Mouse (Mus musculus): Measurements from ENCODE around the gene Hmgn1. TPM values are rescaled to one million over a fixed set of nuclear protein-coding genes. Genes with fewer than 3 reads are reported as not detected.

Gene Hmgn1
- total and polyA plus RNA-seq, 3 experiments: 243 to 745 (median 394) TPM

DNA sequence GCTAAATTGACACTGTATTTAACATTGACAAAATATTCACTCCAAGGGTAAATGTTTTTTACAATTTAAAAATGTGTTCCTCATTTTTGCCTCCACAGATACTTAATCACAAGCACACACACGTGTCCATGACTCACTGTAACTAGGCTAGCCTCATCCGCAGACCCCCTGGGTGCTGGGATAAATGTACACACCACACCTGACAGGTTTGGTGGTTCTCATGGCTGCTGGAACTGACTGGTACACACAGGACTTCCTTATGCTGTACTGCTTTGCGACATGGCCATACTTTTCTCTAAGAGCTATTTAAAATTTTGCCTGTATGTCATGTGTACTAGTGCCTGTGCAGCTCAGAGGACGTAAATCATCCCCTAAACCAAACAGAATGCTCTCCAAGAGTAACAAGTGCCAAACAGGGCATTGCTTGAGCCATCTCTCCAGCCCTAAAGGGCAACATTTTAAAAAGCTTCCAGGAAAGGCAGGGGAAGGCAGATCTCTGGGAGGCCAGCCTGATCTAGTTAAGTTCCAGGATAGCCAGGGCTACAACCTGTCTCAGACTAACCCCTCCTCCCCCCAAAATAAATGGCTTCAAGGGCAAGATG is 7.4 kb downstream of the Hmgn1 start:
- in situ Hi-C loops (cut with MboI; ENCODE audit: low pct_ligation_motif_present, low pct_unique_long_range_greater_than_20kb, low sequenced_read_pairs): no loop called here
- TF ChIP-seq BHLHE40 (IDR thresholded peaks at IDR 0.05; ENCODE audit: low read depth, low read length): no peak
- TF ChIP-seq ZKSCAN1 (IDR thresholded peaks at IDR 0.05; ENCODE audit: borderline replicate concordance, low read depth, low read length): no peak
- TF ChIP-seq MAX (IDR thresholded peaks at IDR 0.05; ENCODE audit: low read length): no peak
- TF ChIP-seq MAFK (IDR thresholded peaks at IDR 0.05; ENCODE audit: insufficient replicate concordance, low read length): no peak
- no peak for TF ChIP-seq USF1 (IDR thresholded peaks at IDR 0.05; ENCODE audit: low read depth, low read length)
- TF ChIP-seq CHD1 (IDR thresholded peaks at IDR 0.05; ENCODE audit: low read depth, low read length): no peak
- no peak for TF ChIP-seq MEF2A (IDR thresholded peaks at IDR 0.05; ENCODE audit: borderline replicate concordance, low read depth, low read length)
- no peak for TF ChIP-seq NRF1 (IDR thresholded peaks at IDR 0.05; ENCODE audit: low read depth, low read length)
- no peak for TF ChIP-seq NELFE (IDR thresholded peaks at IDR 0.05; ENCODE audit: low read depth, low read length)
- TF ChIP-seq UBTF (IDR thresholded peaks at IDR 0.05; ENCODE audit: low read depth, low read length): no peak
- no peak for TF ChIP-seq CTCF (conservative IDR thresholded peaks at IDR 0.05 in 1 of 2, IDR thresholded peaks at IDR 0.05 in 1 of 2; ENCODE audit: low read depth in 2 of 2, low read length in 2 of 2)
- TF ChIP-seq GABPA (IDR thresholded peaks at IDR 0.05; ENCODE audit: insufficient replicate concordance, low read depth, low read length): no peak
- Histone ChIP-seq H3K27ac (ENCODE audit: insufficient read depth, low read depth) (no peak overlapping the region), H3K9me3 (replicated peaks; ENCODE audit: low read length) (no peaks in the 10 kb centered on the region), H3K36me3 (replicated peaks in 1 of 2; ENCODE audit: control insufficient read depth in 1 of 2, insufficient read depth in 1 of 2, low read length in 1 of 2) (peaks cover 32 to 42% of the 10 kb centered on the region in 2 experiments), H3K4me2 (ENCODE audit: insufficient read depth, low read depth, poor library complexity, severe bottlenecking) (no peak overlapping the region), H3K27me3 (replicated peaks) (no peaks in the 10 kb centered on the region), H3K4me3 (replicated peaks in 1 of 3; ENCODE audit: low read depth in 2 of 3, low read length in 2 of 3, poor library complexity in 1 of 3) (no peak overlapping the region), H3K79me2 (replicated peaks; ENCODE audit: control insufficient read depth, extremely low read depth, insufficient read depth, poor library complexity, severe bottlenecking) (no peaks in the 10 kb centered on the region; the same call in 1 of the 2 replicates), H3K4me1 (ENCODE audit: control insufficient read depth in 1 of 2, insufficient read depth in 2 of 2) (peaks cover 0 to 13% of the 10 kb centered on the region in 2 experiments; a peak in 2 of 4 replicates), H3K9ac (ENCODE audit: insufficient read depth, low read depth) (no peak overlapping the region)
- no peak for DNase-seq (ENCODE audit: extremely low read depth)
- dilution Hi-C loops (cut with MboI; ENCODE audit: extremely low pct_ligation_motif_present, extremely low pct_unique_long_range_greater_than_20kb, low sequenced_read_pairs): no loop called here

DNA sequence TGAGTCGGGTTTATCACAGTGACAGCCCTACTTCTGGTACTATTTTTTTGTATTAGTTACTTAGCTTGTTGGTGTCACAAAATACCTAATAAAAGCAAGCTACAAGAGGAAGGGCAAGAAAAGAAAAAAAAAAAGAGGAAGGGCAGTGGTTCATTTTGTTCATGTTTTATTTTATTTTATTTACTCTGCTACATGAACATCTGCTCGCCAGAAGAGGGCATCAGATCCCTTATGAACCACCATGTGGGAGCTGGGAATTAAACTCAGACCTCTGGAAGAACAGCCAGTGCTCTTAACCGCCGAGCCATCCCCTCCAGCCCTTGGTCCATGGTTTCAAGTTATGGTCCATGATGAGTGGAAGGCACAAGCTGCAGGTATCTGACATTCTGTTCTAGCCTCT is 12.8 kb downstream of the Hmgn1 start:
- Histone ChIP-seq H3K9me3 (replicated peaks; ENCODE audit: low read length) (no peaks in the 10 kb centered on the region), H3K27me3 (replicated peaks) (no peaks in the 10 kb centered on the region), H3K9ac (ENCODE audit: insufficient read depth, low read depth) (no peak overlapping the region), H3K4me2 (ENCODE audit: insufficient read depth, low read depth, poor library complexity, severe bottlenecking) (no peak overlapping the region), H3K4me3 (replicated peaks in 1 of 3; ENCODE audit: low read depth in 2 of 3, low read length in 2 of 3, poor library complexity in 1 of 3) (no peak overlapping the region), H3K79me2 (replicated peaks; ENCODE audit: control insufficient read depth, extremely low read depth, insufficient read depth, poor library complexity, severe bottlenecking) (no peaks in the 10 kb centered on the region), H3K4me1 (ENCODE audit: control insufficient read depth in 1 of 2, insufficient read depth in 2 of 2) (peaks cover 2 to 12% of the 10 kb centered on the region in 2 experiments; a peak in 3 of 4 replicates), H3K27ac (ENCODE audit: insufficient read depth, low read depth) (no peak overlapping the region), H3K36me3 (replicated peaks in 1 of 2; ENCODE audit: control insufficient read depth in 1 of 2, insufficient read depth in 1 of 2, low read length in 1 of 2) (peaks cover 0 to 2% of the 10 kb centered on the region in 2 experiments)
- no peak for DNase-seq (ENCODE audit: extremely low read depth)
- dilution Hi-C loops (cut with MboI; ENCODE audit: extremely low pct_ligation_motif_present, extremely low pct_unique_long_range_greater_than_20kb, low sequenced_read_pairs) (no loop called here), in situ Hi-C loops (cut with MboI; ENCODE audit: low pct_ligation_motif_present, low pct_unique_long_range_greater_than_20kb, low sequenced_read_pairs) (no loop called here)
- TF ChIP-seq CTCF (conservative IDR thresholded peaks at IDR 0.05 in 1 of 2, IDR thresholded peaks at IDR 0.05 in 1 of 2; ENCODE audit: low read depth in 2 of 2, low read length in 2 of 2) (peak in 1 of 2 experiments; percentile 59; a peak in 2 of 4 replicates), TBP (conservative IDR thresholded peaks at IDR 0.05; ENCODE audit: low read depth, low read length) (no peak), HCFC1 (IDR thresholded peaks at IDR 0.05; ENCODE audit: low read depth, low read length) (no peak), POLR2A (IDR thresholded peaks at IDR 0.05; ENCODE audit: low read depth, low read length) (no peak), RAD21 (IDR thresholded peaks at IDR 0.05; ENCODE audit: low read depth, low read length) (peak; percentile 59), PAX5 (IDR thresholded peaks at IDR 0.05; ENCODE audit: low read length) (no peak), SMC3 (IDR thresholded peaks at IDR 0.05; ENCODE audit: low read depth, low read length) (peak; percentile 26; the same call in 1 of the 2 replicates), ZNF384 (IDR thresholded peaks at IDR 0.05; ENCODE audit: low read depth, low read length) (0 out of 2 replicates have a peak, but pooled peaks have one; percentile 22), GABPA (IDR thresholded peaks at IDR 0.05; ENCODE audit: insufficient replicate concordance, low read depth, low read length) (no peak)

Data from CH12.LX (cell line).